Mouse (Mus musculus) midbrain, embryonic 15.5 days (tissue): ENCODE measurements around the gene Dad1. TPM values are rescaled to one million over a fixed set of nuclear protein-coding genes. Genes with fewer than 3 reads are reported as not detected.

ENCODE experiments used
- ATAC-seq: fragments of 200-750 bp; cut with Nextera tagmentation; replicated peaks from 2 replicates; pipeline ENCODE4 v1.8.0; 2017; ENCODE audit warnings: moderate TSS enrichment
- H3K27ac ChIP-seq: fragments of 300-500 bp; sonication (generic); 2 replicates; pipeline ENCODE4 v1.5.1; 2015; ENCODE audit warnings: mild to moderate bottlenecking, inconsistent platforms
- H3K27me3 ChIP-seq: fragments of 300-500 bp; sonication (generic); replicated peaks from 2 replicates; pipeline ENCODE4 v1.6.1; 2015; ENCODE audit warnings: inconsistent platforms
- H3K36me3 ChIP-seq: fragments of 300-500 bp; sonication (generic); replicated peaks from 2 replicates; pipeline ENCODE4 v1.6.1; 2015; ENCODE audit warnings: inconsistent platforms
- H3K4me1 ChIP-seq: fragments of 300-500 bp; sonication (generic); 2 replicates; pipeline ENCODE4 v1.6.1; 2015; ENCODE audit warnings: inconsistent platforms
- H3K4me2 ChIP-seq: fragments of 300-500 bp; sonication (generic); 2 replicates; pipeline ENCODE4 v1.6.1; 2015; ENCODE audit warnings: inconsistent platforms, mild to moderate bottlenecking, moderate library complexity
- H3K4me3 ChIP-seq: fragments of 300-500 bp; sonication (generic); 2 replicates; pipeline ENCODE4 v1.5.1; 2015; ENCODE audit warnings: mild to moderate bottlenecking, inconsistent platforms
- H3K9ac ChIP-seq: fragments of 300-500 bp; sonication (generic); 2 replicates; pipeline ENCODE4 v1.6.1; 2015; ENCODE audit warnings: mild to moderate bottlenecking, inconsistent platforms
- H3K9me3 ChIP-seq: fragments of 300-500 bp; sonication (generic); 2 replicates; pipeline ENCODE4 v1.6.1; 2016; ENCODE audit warnings: inconsistent platforms
- WGBS: fragments of 180-500 bp; shearing (Covaris S2); methylation state at CpG from one replicate; pipeline ENCODE4 v1.1.7; 2015; ENCODE audit warnings: mixed read lengths; 5-methylcytosine and 5-hydroxymethylcytosine counted together
- polyA plus RNA-seq: library from polyadenylated mRNA; unstranded; fragments of >200 nt; fragmentation: Nextera tagmentation; extraction: Ambion mirVana; gene quantifications from 2 replicates; pipeline ENCODE4 v1.2.1, GENCODE M21; 2015

Dad1 gene
- polyA plus RNA-seq, 1 experiment from 2014 or later = 335 TPM

GRCm38 (mm10) chr14:54208741-54209140 lies 45.2 kb downstream of the Dad1 start:
- no peaks in the 10 kb centered on the region for H3K4me1 ChIP-seq
- H3K4me3 ChIP-seq = no peak overlapping the region
- no peaks in the 10 kb centered on the region for H3K27me3 ChIP-seq
- 70% methylated on average over 6 of the region's 6 CpGs for WGBS
- no peak overlapping the region for H3K27ac ChIP-seq
- no peaks in the 10 kb centered on the region for H3K9me3 ChIP-seq
- no peaks in the 10 kb centered on the region for H3K36me3 ChIP-seq
- H3K9ac ChIP-seq = no peak overlapping the region
- no peak overlapping the region for H3K4me2 ChIP-seq
- no peak for ATAC-seq

- Histone ChIP-seq H3K4me1 (no peaks in the 10 kb centered on the region), H3K4me2 (no peak overlapping the region), H3K27ac (no peak overlapping the region), H3K27me3 (no peaks in the 10 kb centered on the region), H3K4me3 (no peak overlapping the region), H3K36me3 (no peaks in the 10 kb centered on the region), H3K9me3 (no peaks in the 10 kb centered on the region), H3K9ac (no peak overlapping the region)
- no peak for ATAC-seq
- WGBS = 86% methylated on average over 5 of the region's 5 CpGs
Observed at GRCm38 (mm10) chr14:54207924-54208323, 46.0 kb downstream of the Dad1 start.

GRCm38 (mm10) chr14:54206750-54207550 lies 47.0 kb downstream of the Dad1 start:
- Histone ChIP-seq H3K9ac (no peak overlapping the region), H3K4me3 (no peak overlapping the region), H3K4me2 (no peak overlapping the region), H3K27ac (no peak overlapping the region), H3K27me3 (no peaks in the 10 kb centered on the region), H3K9me3 (no peaks in the 10 kb centered on the region), H3K4me1 (no peaks in the 10 kb centered on the region), H3K36me3 (no peaks in the 10 kb centered on the region)
- 74% methylated on average over 15 of the region's 15 CpGs for WGBS
- no peak for ATAC-seq

- H3K4me2 ChIP-seq = no peak overlapping the region
- H3K4me1 ChIP-seq = no peaks in the 10 kb centered on the region
- H3K9me3 ChIP-seq = no peaks in the 10 kb centered on the region
- no peak overlapping the region for H3K27ac ChIP-seq
- no peaks in the 10 kb centered on the region for H3K36me3 ChIP-seq
- no peak overlapping the region for H3K9ac ChIP-seq
- no peak overlapping the region for H3K4me3 ChIP-seq
- no peak for ATAC-seq
- WGBS = 90% methylated on average over 5 of the region's 5 CpGs
- H3K27me3 ChIP-seq = no peaks in the 10 kb centered on the region
Observed at GRCm38 (mm10) chr14:54206309-54206708, 47.6 kb downstream of the Dad1 start.

GRCm38 (mm10) chr14:54205904-54206303 lies 48.0 kb downstream of the Dad1 start:
- Histone ChIP-seq H3K4me1 (no peaks in the 10 kb centered on the region), H3K27me3 (no peaks in the 10 kb centered on the region), H3K4me3 (no peak overlapping the region), H3K9me3 (no peaks in the 10 kb centered on the region), H3K4me2 (no peak overlapping the region), H3K27ac (no peak overlapping the region), H3K36me3 (no peaks in the 10 kb centered on the region), H3K9ac (no peak overlapping the region)
- no peak for ATAC-seq
- 70% methylated on average over 6 of the region's 6 CpGs for WGBS

- no peak for ATAC-seq
- H3K9ac ChIP-seq = no peak overlapping the region
- H3K4me1 ChIP-seq = no peaks in the 10 kb centered on the region
- H3K4me2 ChIP-seq = no peak overlapping the region
- H3K36me3 ChIP-seq = no peaks in the 10 kb centered on the region
- H3K9me3 ChIP-seq = no peaks in the 10 kb centered on the region
- WGBS = 30% methylated on average over 4 of the region's 4 CpGs
- H3K27me3 ChIP-seq = no peaks in the 10 kb centered on the region
- no peak overlapping the region for H3K4me3 ChIP-seq
- no peak overlapping the region for H3K27ac ChIP-seq
Observed at GRCm38 (mm10) chr14:54204786-54205185, 49.1 kb downstream of the Dad1 start.

- Histone ChIP-seq H3K4me3 (no peak overlapping the region), H3K27ac (no peak overlapping the region), H3K36me3 (no peaks in the 10 kb centered on the region), H3K4me2 (no peak overlapping the region), H3K9ac (no peak overlapping the region), H3K4me1 (no peaks in the 10 kb centered on the region), H3K27me3 (no peaks in the 10 kb centered on the region), H3K9me3 (no peaks in the 10 kb centered on the region)
- no peak for ATAC-seq
- WGBS = 79% methylated on average over 8 of the region's 8 CpGs
Observed at GRCm38 (mm10) chr14:54204311-54204710, 49.6 kb downstream of the Dad1 start.

GRCm38 (mm10) chr14:54203776-54204175 lies 50.1 kb downstream of the Dad1 start:
- no peaks in the 10 kb centered on the region for H3K4me1 ChIP-seq
- ATAC-seq = no peak
- no peak overlapping the region for H3K4me2 ChIP-seq
- no peak overlapping the region for H3K4me3 ChIP-seq
- H3K36me3 ChIP-seq = no peaks in the 10 kb centered on the region
- no peak overlapping the region for H3K9ac ChIP-seq
- H3K27ac ChIP-seq = no peak overlapping the region
- no peaks in the 10 kb centered on the region for H3K27me3 ChIP-seq
- 87% methylated on average over 10 of the region's 10 CpGs for WGBS
- no peaks in the 10 kb centered on the region for H3K9me3 ChIP-seq

- H3K4me2 ChIP-seq = no peak overlapping the region
- no peaks in the 10 kb centered on the region for H3K27me3 ChIP-seq
- H3K4me3 ChIP-seq = no peak overlapping the region
- no peak overlapping the region for H3K27ac ChIP-seq
- no peaks in the 10 kb centered on the region for H3K36me3 ChIP-seq
- no peaks in the 10 kb centered on the region for H3K4me1 ChIP-seq
- 93% methylated on average over 6 of the region's 6 CpGs for WGBS
- H3K9me3 ChIP-seq = no peaks in the 10 kb centered on the region
- ATAC-seq = no peak
- no peak overlapping the region for H3K9ac ChIP-seq
Observed at GRCm38 (mm10) chr14:54203207-54203606, 50.7 kb downstream of the Dad1 start.

- 67% methylated on average over 8 of the region's 8 CpGs for WGBS
- 0 out of 2 replicates have a peak, but pooled peaks cover under 1% of the 10 kb centered on the region for H3K4me1 ChIP-seq
- no peaks in the 10 kb centered on the region for H3K27me3 ChIP-seq
- H3K27ac ChIP-seq = no peak overlapping the region
- no peak overlapping the region for H3K9ac ChIP-seq
- no peak overlapping the region for H3K4me3 ChIP-seq
- no peaks in the 10 kb centered on the region for H3K9me3 ChIP-seq
- no peaks in the 10 kb centered on the region for H3K36me3 ChIP-seq
- ATAC-seq = no peak
- no peak overlapping the region for H3K4me2 ChIP-seq
Observed at GRCm38 (mm10) chr14:54200363-54200762, 53.5 kb downstream of the Dad1 start.

- WGBS = 84% methylated on average over 8 of the region's 8 CpGs
- H3K9me3 ChIP-seq = no peaks in the 10 kb centered on the region
- H3K27me3 ChIP-seq = no peaks in the 10 kb centered on the region
- 0 out of 2 replicates have a peak, but pooled peaks cover 2% of the 10 kb centered on the region for H3K4me1 ChIP-seq
- no peak overlapping the region for H3K4me3 ChIP-seq
- no peak overlapping the region for H3K27ac ChIP-seq
- H3K9ac ChIP-seq = no peak overlapping the region
- no peaks in the 10 kb centered on the region for H3K36me3 ChIP-seq
- no peak overlapping the region for H3K4me2 ChIP-seq
- no peak for ATAC-seq
Observed at GRCm38 (mm10) chr14:54199662-54200061, 54.2 kb downstream of the Dad1 start.

GRCm38 (mm10) chr14:54197740-54198139 lies 56.2 kb downstream of the Dad1 start:
- no peaks in the 10 kb centered on the region for H3K9me3 ChIP-seq
- H3K36me3 ChIP-seq = no peaks in the 10 kb centered on the region
- no peak overlapping the region for H3K27ac ChIP-seq
- no peak for ATAC-seq
- 0 out of 2 replicates have a peak, but pooled peaks cover 6% of the 10 kb centered on the region for H3K4me1 ChIP-seq
- H3K27me3 ChIP-seq = no peaks in the 10 kb centered on the region
- WGBS = 62% methylated on average over 3 of the region's 3 CpGs
- H3K9ac ChIP-seq = no peak overlapping the region
- H3K4me2 ChIP-seq = no peak overlapping the region
- no peak overlapping the region for H3K4me3 ChIP-seq

- no peak overlapping the region for H3K4me2 ChIP-seq
- H3K27me3 ChIP-seq = no peaks in the 10 kb centered on the region
- no peaks in the 10 kb centered on the region for H3K9me3 ChIP-seq
- H3K27ac ChIP-seq = no peak overlapping the region
- no peak overlapping the region for H3K9ac ChIP-seq
- peak; percentile 55 for ATAC-seq
- H3K36me3 ChIP-seq = no peaks in the 10 kb centered on the region
- H3K4me1 ChIP-seq = peaks cover 17% of the 10 kb centered on the region
- no peak overlapping the region for H3K4me3 ChIP-seq
- WGBS = 64% methylated on average over 6 of the region's 6 CpGs
Observed at GRCm38 (mm10) chr14:54195838-54196423, 58.0 kb downstream of the Dad1 start.
